Mouse (Mus musculus) hematopoietic multipotent progenitor cell, adult 10-12 weeks (in vitro differentiated cells): ENCODE results near the gene Dcun1d2. TPM values are rescaled to one million over a fixed set of nuclear protein-coding genes. Genes with fewer than 3 reads are reported as not detected.

Experiments used
- polyA plus RNA-seq: library from polyadenylated mRNA; stranded (reverse); fragments of >175 nt; gene quantifications from 2 replicates; pipeline ENCODE4 v1.2.3, GENCODE M21; 2012; ENCODE audit warnings: low replicate concordance

Gene Dcun1d2
- polyA plus RNA-seq = 1.5 and 4.7 TPM in 2 replicates

DNA sequence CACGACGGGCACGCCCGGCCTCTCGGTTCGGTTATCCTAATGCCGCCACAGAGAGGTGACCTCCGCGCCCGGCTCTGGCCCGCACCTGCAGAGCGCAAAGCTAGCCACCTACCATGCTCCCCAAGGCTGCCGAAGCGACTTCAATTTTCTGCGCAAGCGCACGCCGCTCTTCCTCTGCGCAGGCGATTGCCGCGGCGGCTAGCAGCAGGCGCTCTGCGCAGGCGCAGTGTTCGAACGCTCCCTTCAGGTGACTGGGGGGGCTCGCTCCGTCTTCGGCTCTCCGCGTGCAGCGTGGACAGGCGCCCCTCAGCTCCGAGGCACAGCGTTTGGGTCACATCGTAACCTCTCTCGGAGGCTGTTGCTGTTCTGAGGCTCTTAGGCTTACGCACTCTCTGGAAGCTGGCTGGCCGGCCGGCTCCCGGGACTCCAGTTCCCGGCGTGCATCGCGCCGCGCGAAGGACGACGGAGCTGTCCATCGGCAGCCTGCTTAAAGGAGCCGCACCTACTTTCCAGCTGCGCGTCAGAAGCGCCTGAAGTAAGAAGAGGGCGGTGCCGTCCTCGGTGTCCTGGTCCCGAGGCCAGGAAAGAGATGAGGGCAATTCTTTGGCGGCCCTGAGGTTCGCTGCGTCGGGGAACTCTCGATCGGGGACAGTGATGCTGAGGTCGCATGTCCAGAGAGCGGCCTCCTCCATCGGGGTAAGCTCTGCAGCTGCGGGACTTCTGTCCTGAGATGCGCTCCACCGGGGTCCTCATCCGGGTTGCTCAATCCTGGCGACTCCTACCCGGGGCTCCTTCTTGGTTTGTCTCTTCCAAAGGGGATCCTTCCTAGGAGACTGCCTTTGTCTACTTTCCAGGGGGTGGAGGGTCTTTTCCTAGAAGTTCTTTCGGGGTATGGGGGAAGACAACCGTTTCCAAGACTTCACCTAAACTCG is at the start of gene Dcun1d2, which contains the start of gene Tmco3:
TSS of gene Dcun1d2 (minus strand) at position 440 of the 932 bp plus-strand sequence.
TSS of gene Tmco3 (plus strand) at position 499 of the 932 bp plus-strand sequence.

DNA sequence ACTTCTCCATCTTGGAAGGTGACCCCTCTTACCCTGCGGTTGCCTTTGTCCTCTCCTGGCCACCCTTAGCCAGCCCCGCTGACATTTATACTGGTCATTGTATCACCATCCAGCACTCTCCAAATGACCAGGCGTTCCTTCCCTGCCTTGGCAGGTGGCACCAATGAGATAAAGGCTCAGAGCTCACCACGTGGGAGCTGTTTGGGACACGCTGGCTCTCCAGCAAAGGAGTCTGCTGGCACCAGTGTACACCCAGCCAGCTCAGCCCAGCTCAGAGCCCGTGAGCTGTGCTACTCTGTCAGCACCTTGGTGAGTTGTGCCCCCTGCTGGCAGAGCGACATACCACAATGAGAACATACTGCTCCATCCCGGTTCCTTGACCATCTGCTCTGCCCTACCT is 33.9 kb downstream of the Dcun1d2 start, which contains the start of gene Adprhl1:
TSS of gene Adprhl1 (minus strand) at position 144 of the 400 bp plus-strand sequence.

Other genes with a start within 250 kb of the Dcun1d2 start
- 0.10 TPM in 1 of 2 replicates, not detected in the other for gene Proz, start 227.2 kb downstream of the Dcun1d2 start, polyA plus RNA-seq
- 7.1 and 13.0 TPM in 2 replicates for gene Pcid2, start 182.7 kb downstream of the Dcun1d2 start, polyA plus RNA-seq
- 20.2 and 40.9 TPM in 2 replicates for gene Cul4a, start 182.5 kb downstream of the Dcun1d2 start, polyA plus RNA-seq
- gene Lamp1, start 129.0 kb downstream of the Dcun1d2 start, polyA plus RNA-seq = 187 and 252 TPM in 2 replicates
- 0.21 and 0.47 TPM in 2 replicates for gene Grtp1, start 87.5 kb downstream of the Dcun1d2 start, polyA plus RNA-seq
- gene Adprhl1, start 34.0 kb downstream of the Dcun1d2 start, polyA plus RNA-seq = 0.04 and 0.10 TPM in 2 replicates
- gene Tmco3, start 59 bp upstream of the Dcun1d2 start, polyA plus RNA-seq = 4.0 and 12.9 TPM in 2 replicates
- 3.2 and 14.8 TPM in 2 replicates for gene Tfdp1, start 50.6 kb upstream of the Dcun1d2 start, polyA plus RNA-seq
- gene Atp4b, start 108.7 kb upstream of the Dcun1d2 start, polyA plus RNA-seq = not detected in 2 replicates
- not detected in 2 replicates for gene Grk1, start 117.0 kb upstream of the Dcun1d2 start, polyA plus RNA-seq
- gene Tmem255b, start 147.1 kb upstream of the Dcun1d2 start, polyA plus RNA-seq = not detected in 2 replicates
- 3.1 and 4.4 TPM in 2 replicates for gene Gas6, start 206.4 kb upstream of the Dcun1d2 start, polyA plus RNA-seq